7 mouse cellular contexts compared by ENCODE assay signal in genomic region chr2:22634766-22635165, GRCm38 (mm10). TPM values are rescaled to one million over a fixed set of nuclear protein-coding genes. Genes with fewer than 3 reads are reported as not detected.
DNase-seq lines count a peak whose midpoint lies in the region; ATAC-seq and TF ChIP-seq lines count a peak whose summit lies in the region.

No protein-coding gene starts in this region.

- no peaks in the 10 kb centered on the region for H3K9me3 ChIP-seq in hindbrain, embryonic 14.5 days (ENCODE audit: control insufficient read depth, low read length)
- no peaks in the 10 kb centered on the region for H3K9me3 ChIP-seq in hindbrain, embryonic 16.5 days (ENCODE audit: control insufficient read depth, low read length)
- no peaks in the 10 kb centered on the region for H3K9me3 ChIP-seq in liver, embryonic 14.5 days (ENCODE audit: control insufficient read depth, low read length)

- peak; percentile 42 for DNase-seq in hindbrain, embryonic 14.5 days (ENCODE audit: low spot score)
- DNase-seq in ZHBTc4 (ENCODE audit: low read depth, low spot score): peak; percentile 51
- no peak for DNase-seq in liver, embryonic 14.5 days (ENCODE audit: low read depth in 3 of 3, low spot score in 3 of 3)
- DNase-seq in urinary bladder, adult 18-20 months (ENCODE audit: low spot score in 2 of 2): no peak

- H3K27ac ChIP-seq in hindbrain, embryonic 14.5 days: no peak overlapping the region
- no peak overlapping the region for H3K27ac ChIP-seq in hindbrain, embryonic 16.5 days (ENCODE audit: low read depth, low read length)
- H3K27ac ChIP-seq in liver, embryonic 14.5 days: no peak overlapping the region

- peaks cover 61% of the 10 kb centered on the region for H3K36me3 ChIP-seq in hindbrain, embryonic 14.5 days (replicated peaks; ENCODE audit: control insufficient read depth, insufficient read depth)
- no peaks in the 10 kb centered on the region; the same call in 1 of the 2 replicates for H3K36me3 ChIP-seq in hindbrain, embryonic 16.5 days (ENCODE audit: control insufficient read depth, insufficient read depth, low read length)
- no peaks in the 10 kb centered on the region for H3K36me3 ChIP-seq in liver, embryonic 14.5 days (replicated peaks; ENCODE audit: control insufficient read depth, insufficient read depth, low read depth)

- H3K4me3 ChIP-seq in hindbrain, embryonic 14.5 days (replicated peaks; ENCODE audit: low read length): no peak overlapping the region
- no peak overlapping the region for H3K4me3 ChIP-seq in hindbrain, embryonic 16.5 days (ENCODE audit: low read length)
- no peak overlapping the region for H3K4me3 ChIP-seq in liver, embryonic 14.5 days (ENCODE audit: insufficient read depth in 1 of 2, low read depth in 2 of 2, low read length in 2 of 2)

- no peak for TF ChIP-seq EP300 in liver, embryonic 14.5 days (IDR thresholded peaks at IDR 0.05; ENCODE audit: low read depth)

- no peak for ATAC-seq in hindbrain, embryonic 14.5 days (ENCODE audit: low FRiP score)
- ATAC-seq in hindbrain, embryonic 16.5 days: no peak
- ATAC-seq in CD4-positive, CD25-positive, alpha-beta regulatory T cell, adult 4 months: peak; percentile 56
- no peak for ATAC-seq in liver, embryonic 14.5 days (ENCODE audit: insufficient read depth)
- no peak for ATAC-seq in erythroblast, adult 5-6 weeks (replicated peaks; ENCODE audit: low FRiP score, poor library complexity, severe bottlenecking)

- peak; percentile 69 for TF ChIP-seq CTCF in liver, embryonic 14.5 days (IDR thresholded peaks at IDR 0.05; ENCODE audit: low read depth)

- no peak overlapping the region for H3K9ac ChIP-seq in hindbrain, embryonic 14.5 days
- no peak overlapping the region for H3K9ac ChIP-seq in hindbrain, embryonic 16.5 days (ENCODE audit: low read depth, low read length)
- no peak overlapping the region for H3K9ac ChIP-seq in liver, embryonic 14.5 days (replicated peaks)

- H3K27me3 ChIP-seq in hindbrain, embryonic 14.5 days (ENCODE audit: control insufficient read depth, insufficient read depth, low read length): no peaks in the 10 kb centered on the region
- H3K27me3 ChIP-seq in hindbrain, embryonic 16.5 days (replicated peaks; ENCODE audit: control insufficient read depth, insufficient read depth, low read length): no peaks in the 10 kb centered on the region
- no peaks in the 10 kb centered on the region for H3K27me3 ChIP-seq in liver, embryonic 14.5 days (ENCODE audit: control insufficient read depth, insufficient read depth, low read length)

- 47% methylated on average over 8 of the region's 8 CpGs for WGBS in hindbrain, embryonic 14.5 days
- 49% methylated on average over 8 of the region's 8 CpGs for WGBS in hindbrain, embryonic 16.5 days
- WGBS in liver, embryonic 14.5 days (ENCODE audit: insufficient replicate concordance): 30% methylated on average over 8 of the region's 8 CpGs

- H3K4me2 ChIP-seq in hindbrain, embryonic 14.5 days (replicated peaks): no peak overlapping the region
- H3K4me2 ChIP-seq in hindbrain, embryonic 16.5 days (ENCODE audit: low read length): no peak overlapping the region
- H3K4me2 ChIP-seq in liver, embryonic 14.5 days (ENCODE audit: low read depth): no peak overlapping the region

- H3K4me1 ChIP-seq in hindbrain, embryonic 14.5 days (replicated peaks; ENCODE audit: control insufficient read depth, insufficient read depth, low read length): no peaks in the 10 kb centered on the region
- H3K4me1 ChIP-seq in hindbrain, embryonic 16.5 days (ENCODE audit: control insufficient read depth, insufficient read depth, low read depth, low read length): no peaks in the 10 kb centered on the region
- H3K4me1 ChIP-seq in liver, embryonic 14.5 days (replicated peaks; ENCODE audit: control insufficient read depth in 2 of 2, insufficient read depth in 2 of 2, low read length in 1 of 2): no peaks in the 10 kb centered on the region

RNA-seq across cellular contexts. Expression of gene Gad2, which starts 12.8 kb away (rescaled TPM):
- 34.7 and 35.1 TPM in 2 replicates for polyA plus RNA-seq in hindbrain, embryonic 14.5 days (2014; fragmentation: Nextera tagmentation; extraction: Ambion mirVana)
- polyA plus RNA-seq in hindbrain, embryonic 16.5 days (2015; fragmentation: Nextera tagmentation; extraction: Ambion mirVana): 41.1 and 42.3 TPM in 2 replicates
- polyA plus RNA-seq in CD4-positive, CD25-positive, alpha-beta regulatory T cell, adult 4 months (2017; shearing (Covaris generic)): not detected
- polyA plus RNA-seq in liver, embryonic 14.5 days (2012; rRNA removed): 0.03 TPM in 1 of 2 replicates, not detected in the other
- not detected in 2 replicates for polyA plus RNA-seq in liver, embryonic 14.5 days (2014; fragmentation: Nextera tagmentation; extraction: Ambion mirVana)
- total RNA-seq in erythroblast, adult 5-6 weeks (2015; ENCODE audit: low replicate concordance): not detected in 2 replicates
- not detected in 2 replicates for total RNA-seq in erythroblast, adult 5-6 weeks (2017; ENCODE audit: low replicate concordance)

Comparison
In these comparisons a context has a peak if more than half of its experiments do, and no peak if none do; other contexts are left out.
1. DNase-seq: peak in hindbrain, embryonic 14.5 days (single experiment) and ZHBTc4 (single experiment); none in liver, embryonic 14.5 days (0 of 3) and urinary bladder, adult 18-20 months (0 of 2).
2. RNA of gene Gad2, which starts 12.8 kb away (polyA plus RNA-seq): 41.1 to 42.3 TPM in hindbrain, embryonic 16.5 days and 34.7 to 35.1 TPM in hindbrain, embryonic 14.5 days; not detected in CD4-positive, CD25-positive, alpha-beta regulatory T cell, adult 4 months and 0.03 TPM in liver, embryonic 14.5 days; every median in the first group is over 10 times any median in the second.